ENCODE assay signal across 12 mouse cellular contexts in genomic region chr5:51391319-51391718, GRCm38 (mm10).
DNase-seq lines count a peak whose midpoint lies in the region; ATAC-seq lines count a peak whose summit lies in the region.
"Had no signal": no experiment of that assay in that cellular context is flagged by ENCODE, and none has a peak within 500 bp of the region (broad histone marks: within the 10 kb centered on the region; RNA-seq: fewer than 3 reads in every experiment).

No protein-coding gene starts in this region.

- H3K27ac ChIP-seq in midbrain, embryonic 14.5 days (replicated peaks; ENCODE audit: low read depth, low read length): no peak overlapping the region
- H3K27ac ChIP-seq: hindbrain, embryonic 13.5 days; liver, embryonic 15.5 days had no signal

- peak; percentile 5 for DNase-seq in adrenal gland, adult 2 months
- DNase-seq in adrenal gland, postnatal 10 days: no peak
- peak; percentile 21 for DNase-seq in gastrocnemius, postnatal 10 days
- DNase-seq in heart, postnatal 4 days: peak; percentile 15
- peak; percentile 45 for DNase-seq in kidney, postnatal 14 days
- no peak for DNase-seq in spleen, adult 12 weeks (ENCODE audit: low spot score)
- no peak for DNase-seq in urinary bladder, postnatal 25 days (ENCODE audit: low spot score)
- DNase-seq in midbrain, embryonic 14.5 days: no peak
- DNase-seq: thymus, postnatal 14 days had no signal

- WGBS in midbrain, embryonic 14.5 days: 82% methylated on average over 8 of the region's 8 CpGs

- no peak overlapping the region for H3K9ac ChIP-seq in midbrain, embryonic 14.5 days (replicated peaks; ENCODE audit: low read length)
- H3K9ac ChIP-seq: hindbrain, embryonic 13.5 days; liver, embryonic 15.5 days had no signal

- H3K4me1 ChIP-seq in midbrain, embryonic 14.5 days (ENCODE audit: control insufficient read depth, insufficient read depth, low read length): no peaks in the 10 kb centered on the region
- H3K4me1 ChIP-seq: hindbrain, embryonic 13.5 days; liver, embryonic 15.5 days had no signal

- H3K9me3 ChIP-seq in midbrain, embryonic 14.5 days (ENCODE audit: control insufficient read depth, low read length): no peaks in the 10 kb centered on the region
- H3K9me3 ChIP-seq: hindbrain, embryonic 13.5 days; liver, embryonic 15.5 days had no signal

- no peaks in the 10 kb centered on the region for H3K27me3 ChIP-seq in midbrain, embryonic 14.5 days (ENCODE audit: control insufficient read depth, insufficient read depth, low read length)
- H3K27me3 ChIP-seq: hindbrain, embryonic 13.5 days; liver, embryonic 15.5 days had no signal

- H3K4me3 ChIP-seq in midbrain, embryonic 14.5 days (replicated peaks; ENCODE audit: low read depth, low read length): no peak overlapping the region
- H3K4me3 ChIP-seq: hindbrain, embryonic 13.5 days; liver, embryonic 15.5 days had no signal

- no peaks in the 10 kb centered on the region for H3K36me3 ChIP-seq in midbrain, embryonic 14.5 days (ENCODE audit: control insufficient read depth, insufficient read depth, low read length)
- H3K36me3 ChIP-seq: hindbrain, embryonic 13.5 days; liver, embryonic 15.5 days had no signal

- ATAC-seq in midbrain, embryonic 14.5 days (ENCODE audit: low FRiP score, low TSS enrichment): no peak
- ATAC-seq: activated CD4-positive, CD25-positive, alpha-beta regulatory T cell, adult 4 months had no signal

- no peak overlapping the region for H3K4me2 ChIP-seq in midbrain, embryonic 14.5 days (ENCODE audit: low read length)
- H3K4me2 ChIP-seq: hindbrain, embryonic 13.5 days; liver, embryonic 15.5 days had no signal

Comparison
In these comparisons a context has a peak if more than half of its experiments do, and no peak if none do; other contexts are left out.
1. DNase-seq: peak in adrenal gland, adult 2 months (single experiment), gastrocnemius, postnatal 10 days (single experiment), heart, postnatal 4 days (single experiment) and kidney, postnatal 14 days (single experiment); none in adrenal gland, postnatal 10 days (single experiment), spleen, adult 12 weeks (single experiment), urinary bladder, postnatal 25 days (single experiment) and midbrain, embryonic 14.5 days (single experiment).